ENCODE assay signal across 23 mouse cellular contexts in the genomic region with DNA sequence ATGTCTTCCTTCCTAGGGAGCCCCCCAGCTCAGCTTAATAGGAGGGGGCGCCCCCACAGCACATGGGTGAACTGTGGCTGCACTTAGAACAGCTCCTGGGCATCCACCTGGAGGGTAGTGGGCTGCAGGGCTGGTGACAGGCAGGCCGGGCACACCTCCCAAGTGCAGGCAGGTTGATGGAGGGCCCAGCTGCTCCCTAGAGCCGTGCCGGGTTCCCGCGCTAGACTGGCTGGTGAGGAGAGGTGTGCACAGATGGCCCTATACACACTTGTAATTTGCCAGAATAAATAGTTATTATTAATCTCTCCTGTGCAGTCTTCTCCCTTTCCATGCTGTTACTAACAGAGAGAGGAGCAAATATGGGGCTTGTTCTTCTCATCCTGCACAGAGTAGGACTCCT.
DNase-seq lines count a peak whose midpoint lies in the region; ATAC-seq and TF ChIP-seq lines count a peak whose summit lies in the region.
"Had no signal": no experiment of that assay in that cellular context is flagged by ENCODE, and none has a peak within 500 bp of the region (broad histone marks: within the 10 kb centered on the region; RNA-seq: fewer than 3 reads in every experiment).

No protein-coding gene starts in this region.

- no peak for DNase-seq in forebrain, postnatal 0 days
- DNase-seq in brain, embryonic 14.5 days (ENCODE audit: low read depth): peak; percentile 56
- DNase-seq: adrenal gland, adult 8-10 months; adrenal gland, postnatal 14 days; adrenal gland, postnatal 36 days; B cell, adult 2 months; cerebellum, adult 11 months; cerebellum, adult 18-20 months; cerebellum, adult 8-10 months; cerebellum, adult 9-11 months; cerebellum, postnatal 14 days; cerebellum, postnatal 36 days; embryo, embryonic 11 days had no signal

- peaks cover 51% of the 10 kb centered on the region for H3K4me1 ChIP-seq in forebrain, embryonic 13.5 days
- peaks cover 53% of the 10 kb centered on the region for H3K4me1 ChIP-seq in forebrain, embryonic 12.5 days
- peaks cover 53% of the 10 kb centered on the region for H3K4me1 ChIP-seq in forebrain, embryonic 15.5 days
- H3K4me1 ChIP-seq in forebrain, postnatal 0 days (ENCODE audit: insufficient read depth): peaks cover 5% of the 10 kb centered on the region

- no peak overlapping the region for H3K9ac ChIP-seq in forebrain, embryonic 13.5 days
- no peak overlapping the region for H3K9ac ChIP-seq in forebrain, embryonic 12.5 days
- H3K9ac ChIP-seq in forebrain, embryonic 15.5 days (replicated peaks): no peak overlapping the region
- H3K9ac ChIP-seq in forebrain, postnatal 0 days: no peak overlapping the region
- H3K9ac ChIP-seq: embryonic facial prominence, embryonic 13.5 days; embryonic facial prominence, embryonic 15.5 days had no signal

- 68% methylated on average over 6 of the region's 6 CpGs for WGBS in forebrain, embryonic 13.5 days
- WGBS in forebrain, embryonic 12.5 days: 89% methylated on average over 6 of the region's 6 CpGs
- WGBS in forebrain, embryonic 15.5 days: 64% methylated on average over 6 of the region's 6 CpGs
- WGBS in forebrain, postnatal 0 days: 46% methylated on average over 6 of the region's 6 CpGs

- no peak overlapping the region for H3K4me2 ChIP-seq in forebrain, embryonic 13.5 days
- no peak overlapping the region for H3K4me2 ChIP-seq in forebrain, embryonic 12.5 days
- H3K4me2 ChIP-seq in forebrain, embryonic 15.5 days (replicated peaks): no peak overlapping the region
- no peak overlapping the region for H3K4me2 ChIP-seq in forebrain, postnatal 0 days (ENCODE audit: low read depth)
- H3K4me2 ChIP-seq: embryonic facial prominence, embryonic 13.5 days; embryonic facial prominence, embryonic 15.5 days had no signal

- H3K9me3 ChIP-seq in forebrain, embryonic 13.5 days (replicated peaks): no peaks in the 10 kb centered on the region
- no peaks in the 10 kb centered on the region for H3K9me3 ChIP-seq in forebrain, embryonic 12.5 days
- no peaks in the 10 kb centered on the region for H3K9me3 ChIP-seq in forebrain, embryonic 15.5 days
- H3K9me3 ChIP-seq in forebrain, postnatal 0 days (ENCODE audit: low read length): no peaks in the 10 kb centered on the region
- H3K9me3 ChIP-seq: embryonic facial prominence, embryonic 13.5 days; embryonic facial prominence, embryonic 15.5 days had no signal

- H3K27me3 ChIP-seq in forebrain, embryonic 13.5 days: peaks cover 14% of the 10 kb centered on the region
- H3K27me3 ChIP-seq in forebrain, embryonic 12.5 days: peaks cover 62% of the 10 kb centered on the region
- 0 out of 2 replicates have a peak, but pooled peaks cover 3% of the 10 kb centered on the region for H3K27me3 ChIP-seq in forebrain, embryonic 15.5 days
- no peaks in the 10 kb centered on the region for H3K27me3 ChIP-seq in forebrain, postnatal 0 days (ENCODE audit: insufficient read depth, low read length)

- no peak for TF ChIP-seq POLR2A in brain, embryonic 14.5 days (IDR thresholded peaks at IDR 0.05; ENCODE audit: borderline replicate concordance, extremely low read depth, insufficient read depth, insufficient read length, poor library complexity, severe bottlenecking)

- no peak overlapping the region for H3K27ac ChIP-seq in forebrain, embryonic 13.5 days
- H3K27ac ChIP-seq in forebrain, embryonic 12.5 days: no peak overlapping the region
- no peak overlapping the region for H3K27ac ChIP-seq in forebrain, embryonic 15.5 days (replicated peaks)
- no peak overlapping the region for H3K27ac ChIP-seq in forebrain, postnatal 0 days (ENCODE audit: low read depth, low read length)
- H3K27ac ChIP-seq: embryonic facial prominence, embryonic 13.5 days; embryonic facial prominence, embryonic 15.5 days had no signal

- H3K36me3 ChIP-seq in forebrain, embryonic 13.5 days (ENCODE audit: poor library complexity, severe bottlenecking): no peaks in the 10 kb centered on the region
- H3K36me3 ChIP-seq in forebrain, embryonic 12.5 days (replicated peaks): no peaks in the 10 kb centered on the region
- no peaks in the 10 kb centered on the region for H3K36me3 ChIP-seq in forebrain, embryonic 15.5 days
- no peaks in the 10 kb centered on the region for H3K36me3 ChIP-seq in forebrain, postnatal 0 days (ENCODE audit: insufficient read depth)
- H3K36me3 ChIP-seq: embryonic facial prominence, embryonic 13.5 days; embryonic facial prominence, embryonic 15.5 days; G1E had no signal

- no peak for TF ChIP-seq CTCF in forebrain, postnatal 0 days (IDR thresholded peaks at IDR 0.05; ENCODE audit: low read depth)
- no peak for TF ChIP-seq CTCF in brain, embryonic 14.5 days (IDR thresholded peaks at IDR 0.05; ENCODE audit: borderline replicate concordance, extremely low read depth, insufficient read depth, insufficient read length)

- ATAC-seq in forebrain, embryonic 13.5 days: peak; percentile 57; the same call in 1 of the 2 replicates
- no peak for ATAC-seq in forebrain, embryonic 12.5 days (ENCODE audit: low FRiP score)
- ATAC-seq in forebrain, embryonic 15.5 days (replicated peaks): peak; percentile 33
- no peak for ATAC-seq in forebrain, postnatal 0 days
- ATAC-seq: activated CD4-positive, CD25-positive, alpha-beta regulatory T cell, adult 4 months; CD4-positive, CD25-positive, alpha-beta regulatory T cell, adult 4 months; Patski had no signal

- H3K4me3 ChIP-seq in forebrain, embryonic 13.5 days: no peak overlapping the region
- H3K4me3 ChIP-seq in forebrain, embryonic 12.5 days (replicated peaks): no peak overlapping the region
- H3K4me3 ChIP-seq in forebrain, embryonic 15.5 days: no peak overlapping the region
- no peak overlapping the region for H3K4me3 ChIP-seq in forebrain, postnatal 0 days (ENCODE audit: low read depth, low read length)
- H3K4me3 ChIP-seq: embryonic facial prominence, embryonic 13.5 days; embryonic facial prominence, embryonic 15.5 days; erythroblast, embryonic 14.5 days had no signal

Comparison
In these comparisons a context has a peak if more than half of its experiments do, and no peak if none do; other contexts are left out.
1. ATAC-seq: peak in forebrain, embryonic 13.5 days (single experiment) and forebrain, embryonic 15.5 days (single experiment); none in forebrain, embryonic 12.5 days (single experiment) and forebrain, postnatal 0 days (single experiment).